Mouse (Mus musculus) bone marrow, adult 2 months (tissue): ENCODE data around the gene Eci3.

ENCODE experiments used
- CTCF ChIP-seq: fragments of 200-500 bp; IDR thresholded peaks from 2 replicates; pipeline ENCODE4 v1.5.1; 2011; ENCODE audit warnings: low read length, control low read depth; ENCODE audit not compliant: control insufficient read depth, insufficient read depth
- POLR2A ChIP-seq: fragments of 200-500 bp; IDR thresholded peaks from 2 replicates; pipeline ENCODE4 v1.6.1; 2011; ENCODE audit warnings: low read depth, mild to moderate bottlenecking, control low read depth, low read length, borderline replicate concordance; ENCODE audit not compliant: control insufficient read depth

GRCm38 (mm10) chr13:34934931-34935644, 28.5 kb downstream of the Eci3 start:
- TF ChIP-seq CTCF = no peak
- TF ChIP-seq POLR2A = no peak
